Mouse (Mus musculus) neural tube, embryonic 15.5 days (tissue): ENCODE results near the gene Gm45234. TPM values are rescaled to one million over a fixed set of nuclear protein-coding genes. Genes with fewer than 3 reads are reported as not detected.

Source experiments
- ATAC-seq: fragments of 200-750 bp; cut with Nextera tagmentation; 2 replicates; pipeline ENCODE4 v1.8.0; 2017; ENCODE audit warnings: mild to moderate bottlenecking, moderate TSS enrichment, moderate library complexity; ENCODE audit not compliant: low FRiP score
- H3K27ac ChIP-seq: fragments of 300-500 bp; sonication (generic); replicated peaks from 2 replicates; pipeline ENCODE4 v1.5.1; 2015; ENCODE audit warnings: mild to moderate bottlenecking, inconsistent platforms
- H3K27me3 ChIP-seq: fragments of 300-500 bp; sonication (generic); replicated peaks from 2 replicates; pipeline ENCODE4 v1.6.1; 2015; ENCODE audit warnings: inconsistent platforms
- H3K36me3 ChIP-seq: fragments of 300-500 bp; sonication (generic); 2 replicates; pipeline ENCODE4 v1.6.1; 2015; ENCODE audit warnings: inconsistent platforms
- H3K4me1 ChIP-seq: fragments of 300-500 bp; sonication (generic); 2 replicates; pipeline ENCODE4 v1.6.1; 2015; ENCODE audit warnings: inconsistent platforms
- H3K4me2 ChIP-seq: fragments of 300-500 bp; sonication (generic); 2 replicates; pipeline ENCODE4 v1.6.1; 2015; ENCODE audit warnings: inconsistent platforms, mild to moderate bottlenecking, moderate library complexity
- H3K4me3 ChIP-seq: fragments of 300-500 bp; sonication (generic); replicated peaks from 2 replicates; pipeline ENCODE4 v1.5.1; 2015; ENCODE audit warnings: mild to moderate bottlenecking, inconsistent platforms
- H3K9ac ChIP-seq: fragments of 300-500 bp; sonication (generic); replicated peaks from 2 replicates; pipeline ENCODE4 v1.6.1; 2015; ENCODE audit warnings: mild to moderate bottlenecking, inconsistent platforms
- H3K9me3 ChIP-seq: fragments of 300-500 bp; sonication (generic); replicated peaks from 2 replicates; pipeline ENCODE4 v1.6.1; 2016; ENCODE audit warnings: inconsistent platforms
- WGBS: fragments of 180-500 bp; shearing (Covaris S2); methylation state at CpG from one replicate; pipeline ENCODE4 v1.1.7; 2015; ENCODE audit warnings: mixed read lengths; 5-methylcytosine and 5-hydroxymethylcytosine counted together
- polyA plus RNA-seq: library from polyadenylated mRNA; unstranded; fragments of >200 nt; fragmentation: Nextera tagmentation; extraction: Ambion mirVana; gene quantifications from 2 replicates; pipeline ENCODE4 v1.2.1, GENCODE M21; 2015

The Gm45234 gene
- polyA plus RNA-seq, 1 experiment from 2014 or later, result not detected

DNA sequence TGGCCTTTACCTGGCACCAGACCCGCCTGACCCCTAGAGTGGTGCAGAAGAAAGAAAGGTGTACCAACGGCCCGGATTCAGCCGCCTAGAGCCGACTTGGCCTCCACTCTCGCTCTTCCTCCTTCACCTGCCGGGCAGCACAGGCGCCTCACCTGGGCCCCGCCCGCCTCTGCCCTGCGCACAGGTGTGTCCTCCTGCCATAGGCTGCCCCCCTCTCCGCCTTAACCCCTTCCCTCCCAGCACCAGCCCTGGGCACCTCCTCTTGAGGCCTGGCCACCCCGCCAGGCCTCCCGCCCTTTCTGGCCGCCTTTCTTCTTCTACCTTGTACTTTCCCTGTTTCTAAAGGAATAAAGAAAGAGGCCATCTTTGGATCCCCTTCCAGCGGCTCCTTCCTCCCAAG lies 37.1 kb downstream of the Gm45234 start:
- H3K36me3 ChIP-seq, result peaks cover 35% of the 10 kb centered on the region
- H3K4me2 ChIP-seq, result no peak overlapping the region
- no peak overlapping the region for H3K4me3 ChIP-seq
- ATAC-seq, result no peak
- no peaks in the 10 kb centered on the region for H3K27me3 ChIP-seq
- H3K4me1 ChIP-seq, result peaks cover 12% of the 10 kb centered on the region
- H3K27ac ChIP-seq, result no peak overlapping the region
- H3K9ac ChIP-seq, result no peak overlapping the region
- WGBS, result 67% methylated on average over 16 of the region's 16 CpGs
- H3K9me3 ChIP-seq, result no peaks in the 10 kb centered on the region

DNA sequence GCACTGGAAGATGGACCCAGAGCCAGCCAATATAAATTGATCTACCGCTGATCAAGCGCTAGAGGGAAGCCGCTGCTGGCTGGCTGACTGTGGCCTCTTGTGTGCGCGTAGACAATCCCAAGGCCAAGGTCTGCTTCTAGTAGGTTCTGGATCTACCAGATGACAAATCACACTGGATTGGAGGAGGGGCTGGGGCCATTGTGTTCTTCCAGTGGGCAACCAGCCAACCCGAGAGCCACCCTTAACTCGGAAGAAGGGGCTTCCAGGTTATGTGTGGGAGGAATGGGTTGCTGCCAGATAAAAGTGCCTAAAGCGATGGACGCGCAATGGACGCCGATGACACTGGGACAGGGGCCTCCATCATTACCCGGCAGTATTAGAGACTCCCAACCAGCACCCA lies 37.9 kb downstream of the Gm45234 start:
- no peaks in the 10 kb centered on the region for H3K27me3 ChIP-seq
- H3K9me3 ChIP-seq, result no peaks in the 10 kb centered on the region
- H3K4me2 ChIP-seq, result no peak overlapping the region
- H3K36me3 ChIP-seq, result peaks cover 35% of the 10 kb centered on the region
- peaks cover 20% of the 10 kb centered on the region for H3K4me1 ChIP-seq
- no peak overlapping the region for H3K27ac ChIP-seq
- ATAC-seq, result no peak
- 83% methylated on average over 13 of the region's 13 CpGs for WGBS
- H3K9ac ChIP-seq, result no peak overlapping the region
- H3K4me3 ChIP-seq, result no peak overlapping the region

DNA sequence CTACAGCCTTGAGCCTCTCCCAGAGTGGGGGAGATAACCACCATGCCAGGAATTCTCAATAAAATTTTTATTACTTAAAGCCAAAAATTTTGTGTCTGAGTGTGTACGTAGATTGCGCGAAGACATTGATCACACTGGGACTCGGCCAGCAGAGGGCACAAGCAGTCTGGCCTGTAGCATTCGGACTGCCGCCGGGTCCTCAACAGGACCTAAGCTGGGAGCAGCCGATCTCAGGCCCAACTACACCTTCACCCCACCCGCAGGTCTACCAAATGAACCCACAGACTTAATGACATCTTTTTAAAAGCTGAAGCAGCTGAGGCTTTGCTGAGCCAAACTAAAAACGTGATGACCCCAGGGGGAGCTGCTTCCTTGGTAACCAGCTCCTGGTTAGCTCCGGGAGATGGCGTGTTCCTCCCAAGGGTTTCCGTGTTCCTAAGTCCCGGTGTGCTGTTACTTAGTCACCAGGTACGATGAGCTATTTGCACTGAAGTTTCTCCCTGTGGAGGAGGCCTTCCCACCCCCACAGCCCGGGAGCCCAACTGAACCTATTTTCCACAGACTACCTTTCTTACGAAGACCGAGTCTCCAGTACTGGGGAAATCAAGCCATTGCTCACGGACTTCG lies 38.8 kb downstream of the Gm45234 start:
- H3K27ac ChIP-seq, result no peak overlapping the region
- WGBS, result 69% methylated on average over 20 of the region's 20 CpGs

DNA sequence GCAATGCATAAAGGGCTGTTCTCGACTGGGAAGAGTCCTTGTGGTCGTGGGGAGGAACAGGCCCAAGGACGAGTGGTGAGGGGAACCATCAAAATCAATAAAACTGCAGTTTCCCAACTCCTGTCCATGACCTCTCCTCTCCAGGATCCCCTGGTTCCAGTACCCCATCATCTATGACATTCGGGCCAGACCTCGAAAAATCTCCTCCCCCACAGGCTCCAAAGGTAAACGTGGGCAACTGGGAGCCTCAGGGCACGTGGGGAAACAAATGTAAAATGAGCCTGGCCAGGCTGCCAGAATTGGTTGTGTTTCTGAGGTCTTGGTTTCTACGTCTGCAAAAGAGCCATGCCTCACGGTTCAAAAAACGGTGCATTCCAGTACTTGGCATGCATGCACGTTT lies 42.9 kb downstream of the Gm45234 start:
- WGBS, result 24% methylated on average over 11 of the region's 11 CpGs
- no peaks in the 10 kb centered on the region for H3K9me3 ChIP-seq
- no peaks in the 10 kb centered on the region for H3K27me3 ChIP-seq
- no peak for ATAC-seq
- peak overlapping the region; percentile 97 for H3K4me3 ChIP-seq
- H3K9ac ChIP-seq, result peak overlapping the region; percentile 87
- peaks cover 48% of the 10 kb centered on the region for H3K4me1 ChIP-seq
- H3K36me3 ChIP-seq, result peaks cover 38% of the 10 kb centered on the region
- H3K4me2 ChIP-seq, result peak overlapping the region; percentile 97
- no peak overlapping the region for H3K27ac ChIP-seq

More for the DNA sequence above, 38.8 kb downstream of the Gm45234 start:
- Histone ChIP-seq H3K9me3 (no peaks in the 10 kb centered on the region), H3K4me3 (no peak overlapping the region), H3K4me1 (peaks cover 24% of the 10 kb centered on the region), H3K36me3 (peaks cover 35% of the 10 kb centered on the region), H3K27me3 (no peaks in the 10 kb centered on the region), H3K4me2 (no peak overlapping the region), H3K9ac (no peak overlapping the region)
- no peak for ATAC-seq

DNA sequence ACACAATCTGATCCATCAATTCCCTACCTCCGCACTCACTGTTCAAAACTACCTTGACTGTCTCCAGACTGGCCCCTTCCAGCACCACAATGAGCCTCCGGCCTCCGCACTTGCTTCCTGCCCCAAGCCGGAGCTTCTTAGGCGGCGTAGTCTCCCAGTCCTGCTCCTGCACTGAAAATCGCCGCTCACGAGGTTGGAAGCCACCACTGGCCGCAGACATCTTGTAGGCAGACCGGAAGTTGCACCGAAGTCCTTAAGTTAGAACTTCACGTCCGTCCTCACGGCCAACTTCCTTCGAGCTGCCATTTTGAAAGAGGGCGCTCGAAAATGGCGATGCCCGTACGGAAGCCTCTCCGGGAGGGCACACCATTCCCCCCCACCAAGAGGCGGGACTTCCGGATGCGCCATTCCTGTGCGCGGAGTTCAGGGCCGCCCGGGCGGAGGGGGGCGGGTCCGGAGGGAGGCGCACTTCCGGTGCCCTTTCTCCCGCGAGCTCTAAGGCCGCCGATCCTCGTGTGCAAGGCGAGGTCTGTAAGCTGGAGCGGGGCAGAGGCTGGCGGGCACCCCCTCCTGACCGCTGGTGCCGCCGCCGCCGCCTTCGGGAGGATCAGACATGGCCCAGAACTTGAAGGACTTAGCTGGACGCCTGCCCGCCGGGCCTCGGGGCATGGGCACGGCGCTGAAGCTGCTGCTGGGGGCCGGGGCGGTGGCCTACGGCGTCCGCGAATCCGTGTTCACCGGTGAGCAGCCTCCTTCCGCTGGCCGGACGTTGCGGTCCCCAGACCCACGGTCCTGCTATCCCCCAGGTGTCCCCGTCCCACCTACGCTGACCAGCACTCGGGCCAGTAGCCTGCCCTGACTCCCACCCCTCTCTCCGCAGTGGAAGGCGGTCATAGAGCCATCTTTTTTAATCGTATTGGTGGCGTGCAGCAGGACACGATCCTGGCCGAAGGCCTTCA lies 43.7 kb downstream of the Gm45234 start, which contains the start of the genes Emg1 and Phb2:
Emg1 (minus strand) TSS at position 355 of the 959 bp plus-strand sequence.
Phb2 (plus strand) TSS at position 513 of the 959 bp plus-strand sequence.
- H3K9ac ChIP-seq, result peak within 1 kb of the TSS; percentile 87
- no peaks in the 10 kb centered on the region for H3K27me3 ChIP-seq
- under 1% methylated on average over 73 of the region's 76 CpGs for WGBS
- peak within 1 kb of the TSS; percentile 97 for H3K4me2 ChIP-seq
- peak within 1 kb of the TSS; percentile 86 for H3K27ac ChIP-seq
- ATAC-seq, result peak; percentile 97
- H3K36me3 ChIP-seq, result peaks cover 40% of the 10 kb centered on the region
- peak within 1 kb of the TSS; percentile 97 for H3K4me3 ChIP-seq
- no peaks in the 10 kb centered on the region for H3K9me3 ChIP-seq
- H3K4me1 ChIP-seq, result peaks cover 48% of the 10 kb centered on the region

DNA sequence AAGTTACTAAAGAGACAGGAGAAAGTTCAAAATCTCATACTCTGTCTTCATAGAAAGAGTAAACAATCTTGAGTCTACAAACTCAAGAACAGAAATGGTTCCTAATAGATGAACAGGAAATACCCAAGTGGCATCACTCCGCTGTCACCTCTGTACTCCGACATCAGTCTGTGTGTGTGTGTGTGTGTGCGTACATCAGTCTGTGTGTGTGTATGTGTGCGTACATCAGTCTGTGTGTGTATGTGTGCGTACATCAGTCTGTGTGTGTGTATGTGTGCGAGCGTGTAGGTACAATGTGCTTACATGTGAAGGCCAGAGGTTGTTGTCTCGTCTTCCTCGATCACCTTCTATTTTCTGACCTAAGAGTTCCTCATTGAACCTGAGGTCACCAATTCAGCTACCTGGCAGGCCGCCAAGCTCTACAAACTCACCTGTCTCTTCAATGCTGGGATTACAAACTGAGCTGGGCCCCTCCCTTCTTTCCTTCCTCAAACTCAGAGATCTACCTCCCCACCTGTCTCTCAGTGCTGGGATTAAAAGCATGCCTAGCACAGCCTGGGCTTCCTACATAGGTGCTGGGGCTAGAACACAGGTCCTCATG lies 47.4 kb downstream of the Gm45234 start:
- Histone ChIP-seq H3K36me3 (peaks cover 32% of the 10 kb centered on the region), H3K27me3 (no peaks in the 10 kb centered on the region), H3K9ac (no peak overlapping the region), H3K27ac (no peak overlapping the region), H3K4me2 (no peak overlapping the region), H3K4me3 (no peak overlapping the region), H3K4me1 (peaks cover 33% of the 10 kb centered on the region), H3K9me3 (no peaks in the 10 kb centered on the region)
- ATAC-seq, result no peak
- WGBS, result 96% methylated on average over 10 of the region's 10 CpGs

DNA sequence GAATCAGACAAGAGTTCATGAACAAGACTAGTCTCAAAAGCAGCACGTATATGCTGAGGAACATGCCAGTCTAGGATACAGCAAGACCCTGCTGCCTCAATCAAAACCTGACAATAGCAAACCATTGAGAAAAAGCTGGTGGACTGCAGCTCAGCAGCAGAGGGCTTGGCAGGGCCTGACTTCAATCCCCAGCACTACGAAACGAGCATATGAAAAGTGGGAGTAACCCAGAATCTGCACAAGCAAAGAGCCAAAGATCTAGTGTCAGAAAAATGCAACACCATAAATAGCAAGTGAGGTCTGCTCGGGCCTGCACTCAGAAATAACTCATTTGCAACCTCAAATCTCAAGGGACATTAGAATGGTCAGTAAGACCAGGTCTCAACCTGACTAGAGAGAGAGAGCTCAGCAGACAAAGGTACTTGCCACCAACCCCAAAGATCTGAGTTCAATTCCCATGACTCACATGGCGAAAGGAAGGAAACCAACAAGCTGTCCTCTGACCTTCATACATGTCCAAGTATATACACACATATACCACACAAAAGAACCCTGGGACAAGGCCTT lies 49.7 kb downstream of the Gm45234 start:
- WGBS, result 89% methylated on average over 5 of the region's 5 CpGs
- Histone ChIP-seq H3K4me3 (no peak overlapping the region), H3K4me2 (no peak overlapping the region), H3K9me3 (no peaks in the 10 kb centered on the region), H3K9ac (no peak overlapping the region), H3K36me3 (peaks cover 49% of the 10 kb centered on the region), H3K4me1 (peaks cover 21% of the 10 kb centered on the region), H3K27ac (no peak overlapping the region), H3K27me3 (no peaks in the 10 kb centered on the region)
- ATAC-seq, result no peak

DNA sequence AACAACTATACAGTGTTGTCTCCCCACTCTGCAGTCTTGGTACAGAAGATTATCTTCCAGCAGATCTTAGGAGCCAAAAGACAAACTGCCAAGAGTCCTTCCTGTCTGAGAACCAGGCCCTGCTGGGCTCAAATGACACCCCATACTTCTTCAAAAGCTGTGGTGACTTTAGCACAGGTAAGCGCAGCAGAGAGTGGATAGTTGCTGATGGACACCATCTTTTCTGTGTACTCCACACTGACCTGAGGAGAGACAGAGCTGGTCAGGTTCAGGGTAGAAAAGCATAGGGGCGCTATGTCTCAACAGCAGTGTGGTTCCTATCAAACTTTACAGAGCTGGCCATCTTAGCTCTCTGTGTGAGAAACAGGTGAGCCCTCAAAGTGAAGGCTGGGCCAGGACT lies 51.4 kb downstream of the Gm45234 start:
- H3K27ac ChIP-seq, result no peak overlapping the region
- no peaks in the 10 kb centered on the region for H3K9me3 ChIP-seq
- H3K27me3 ChIP-seq, result no peaks in the 10 kb centered on the region
- WGBS, result 98% methylated on average over 2 of the region's 2 CpGs
- H3K4me3 ChIP-seq, result no peak overlapping the region
- H3K4me2 ChIP-seq, result no peak overlapping the region
- H3K4me1 ChIP-seq, result peaks cover 4% of the 10 kb centered on the region
- H3K36me3 ChIP-seq, result peaks cover 59% of the 10 kb centered on the region
- no peak overlapping the region for H3K9ac ChIP-seq
- ATAC-seq, result no peak

DNA sequence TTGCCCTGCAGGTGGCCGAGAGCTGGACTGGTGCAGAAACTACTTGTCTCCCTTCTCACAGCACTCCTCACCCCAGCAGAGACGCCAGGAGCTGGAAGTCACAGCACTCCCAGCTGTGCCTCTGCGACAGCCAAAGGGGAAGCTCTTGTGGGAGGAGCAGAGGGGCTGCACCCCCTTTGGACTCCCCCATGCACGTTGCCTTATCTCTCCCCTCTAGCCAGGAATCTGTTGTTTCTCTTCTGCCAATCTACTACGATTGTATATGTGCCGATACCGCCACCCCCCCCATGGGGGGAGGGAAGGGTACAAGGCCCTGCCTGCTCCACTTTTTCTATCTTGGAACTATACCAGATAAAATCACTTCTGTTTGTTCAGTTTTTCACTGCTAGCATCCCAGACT lies 52.0 kb downstream of the Gm45234 start:
- no peak overlapping the region for H3K27ac ChIP-seq
- no peaks in the 10 kb centered on the region for H3K9me3 ChIP-seq
- H3K4me2 ChIP-seq, result no peak overlapping the region
- no peak overlapping the region for H3K4me3 ChIP-seq
- ATAC-seq, result no peak
- no peaks in the 10 kb centered on the region for H3K4me1 ChIP-seq
- WGBS, result 86% methylated on average over 7 of the region's 7 CpGs
- no peaks in the 10 kb centered on the region for H3K27me3 ChIP-seq
- peaks cover 64% of the 10 kb centered on the region for H3K36me3 ChIP-seq
- H3K9ac ChIP-seq, result no peak overlapping the region

DNA sequence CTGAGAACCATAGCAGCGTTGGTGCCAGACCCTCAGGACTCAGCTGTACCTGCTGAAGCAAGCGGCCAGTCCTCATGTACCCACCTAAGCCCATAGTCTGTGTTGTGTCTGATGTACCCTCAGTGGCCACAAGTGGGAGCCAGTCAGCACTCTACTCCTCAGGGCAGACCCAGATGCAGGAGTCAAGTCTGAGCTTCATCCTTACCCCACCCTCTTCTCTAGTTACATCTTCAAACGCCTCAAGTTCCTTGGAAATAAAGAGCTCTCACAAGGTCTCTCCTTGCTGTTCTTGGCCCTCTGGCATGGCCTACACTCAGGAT lies 53.1 kb downstream of the Gm45234 start:
- H3K36me3 ChIP-seq, result peaks cover 64% of the 10 kb centered on the region
- no peak overlapping the region for H3K9ac ChIP-seq
- no peaks in the 10 kb centered on the region for H3K4me1 ChIP-seq
- no peaks in the 10 kb centered on the region for H3K27me3 ChIP-seq
- no peaks in the 10 kb centered on the region for H3K9me3 ChIP-seq
- H3K27ac ChIP-seq, result no peak overlapping the region
- no peak overlapping the region for H3K4me2 ChIP-seq
- WGBS, result 60% methylated on average over 3 of the region's 3 CpGs
- no peak overlapping the region for H3K4me3 ChIP-seq
- ATAC-seq, result peak; percentile 59

DNA sequence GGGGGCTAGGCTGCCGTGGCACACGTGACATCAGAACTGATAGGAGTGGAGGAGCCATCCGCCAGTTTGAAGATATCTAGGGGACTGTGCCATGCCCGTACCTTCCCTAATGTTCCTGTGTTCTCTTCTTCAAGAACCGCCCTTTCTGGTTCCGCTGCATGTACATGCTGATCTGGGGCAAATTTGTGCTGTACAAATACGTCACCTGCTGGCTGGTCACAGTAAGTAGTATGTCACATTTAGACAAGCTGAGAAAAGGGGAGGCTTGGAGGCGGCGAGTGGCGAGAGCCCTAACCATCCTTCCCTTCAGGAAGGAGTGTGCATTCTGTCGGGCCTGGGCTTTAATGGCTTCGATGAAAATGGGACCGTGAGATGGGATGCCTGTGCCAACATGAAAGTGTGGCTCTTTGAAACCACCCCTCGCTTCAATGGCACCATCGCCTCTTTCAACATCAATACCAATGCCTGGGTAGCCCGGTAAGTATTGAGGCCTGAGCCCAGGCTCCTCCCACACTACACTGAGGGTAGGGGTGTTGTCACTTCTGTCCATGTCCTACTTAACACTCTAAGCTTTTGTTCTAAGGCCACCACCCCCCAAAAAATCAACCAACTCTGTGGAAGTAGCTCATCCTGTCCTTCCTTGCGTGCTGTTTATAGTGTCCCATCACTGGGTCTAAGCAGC lies 53.6 kb downstream of the Gm45234 start:
- ATAC-seq, result no peak
- Histone ChIP-seq H3K27ac (no peak overlapping the region), H3K4me2 (no peak overlapping the region), H3K4me1 (no peaks in the 10 kb centered on the region), H3K4me3 (no peak overlapping the region), H3K27me3 (no peaks in the 10 kb centered on the region), H3K9ac (no peak overlapping the region), H3K9me3 (no peaks in the 10 kb centered on the region), H3K36me3 (peaks cover 60% of the 10 kb centered on the region)
- 90% methylated on average over 17 of the region's 17 CpGs for WGBS
